Mouse (Mus musculus): ENCODE measurements at regions not wholly inside any gene's neighbourhood (a gene's known extent, or its start where the extent isn't known, plus 50 kb on each side); places are given as distances from the start of the nearest gene placed in this dataset.

DNA sequence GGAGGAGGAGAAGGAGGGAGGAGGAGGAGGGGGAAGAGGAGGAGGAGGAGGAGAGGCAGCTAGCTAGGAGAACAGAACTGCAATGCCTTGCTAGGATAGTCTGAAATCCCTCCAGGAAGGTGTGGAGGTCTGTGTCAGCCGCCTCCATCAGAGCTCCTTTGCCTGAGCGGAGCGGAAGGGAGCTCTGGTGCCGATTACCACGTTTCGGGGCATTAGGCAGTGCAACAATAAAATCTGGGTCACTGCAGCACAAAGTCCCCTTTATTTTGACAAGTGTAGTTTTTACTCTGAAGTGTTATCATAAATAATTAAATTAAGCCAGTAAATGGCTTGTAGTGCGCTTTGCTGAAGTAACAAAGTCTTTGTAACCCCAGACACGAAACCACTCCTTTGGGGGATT lies 104.0 kb downstream of the Ephb3 start:
- TF ChIP-seq CTCF (IDR thresholded peaks at IDR 0.05; ENCODE audit: low read depth) (no peak), EP300 (IDR thresholded peaks at IDR 0.05; ENCODE audit: low read depth) (no peak)
